Mouse (Mus musculus) heart, embryonic 15.5 days (tissue): ENCODE measurements around the gene Gse1. TPM values are rescaled to one million over a fixed set of nuclear protein-coding genes. Genes with fewer than 3 reads are reported as not detected.
A peak's percentile ranks its signal among the peaks of the same experiment; 100 is the strongest.

Experiments
- ATAC-seq: fragments of 200-750 bp; cut with Nextera tagmentation; replicated peaks from 2 replicates; pipeline ENCODE4 v1.8.0; 2017; ENCODE audit warnings: low read depth, moderate TSS enrichment; ENCODE audit not compliant: insufficient number of reproducible peaks, insufficient read depth, low FRiP score
- H3K27ac ChIP-seq: fragments of 300-500 bp; sonication (generic); 2 replicates; pipeline ENCODE4 v1.5.1; 2015; ENCODE audit warnings: mild to moderate bottlenecking, inconsistent platforms
- H3K27me3 ChIP-seq: fragments of 300-500 bp; sonication (generic); 2 replicates; pipeline ENCODE4 v1.6.1; 2015; ENCODE audit warnings: inconsistent platforms
- H3K36me3 ChIP-seq: fragments of 300-500 bp; sonication (generic); 2 replicates; pipeline ENCODE4 v1.6.1; 2015; ENCODE audit warnings: mild to moderate bottlenecking, inconsistent platforms
- H3K4me1 ChIP-seq: fragments of 300-500 bp; sonication (generic); replicated peaks from 2 replicates; pipeline ENCODE4 v1.6.1; 2015; ENCODE audit warnings: inconsistent platforms
- H3K4me2 ChIP-seq: fragments of 300-500 bp; sonication (generic); 2 replicates; pipeline ENCODE4 v1.6.1; 2015; ENCODE audit warnings: inconsistent platforms, mild to moderate bottlenecking, moderate library complexity
- H3K4me3 ChIP-seq: fragments of 300-500 bp; sonication (generic); 2 replicates; pipeline ENCODE4 v1.5.1; 2015; ENCODE audit warnings: mild to moderate bottlenecking, inconsistent platforms
- H3K9ac ChIP-seq: fragments of 300-500 bp; sonication (generic); 2 replicates; pipeline ENCODE4 v1.6.1; 2015; ENCODE audit warnings: mild to moderate bottlenecking, inconsistent platforms
- H3K9me3 ChIP-seq: fragments of 300-500 bp; sonication (generic); replicated peaks from 2 replicates; pipeline ENCODE4 v1.6.1; 2016; ENCODE audit warnings: inconsistent platforms
- WGBS: fragments of 180-500 bp; shearing (Covaris S2); methylation state at CpG from one replicate; pipeline ENCODE4 v1.1.7; 2015; ENCODE audit warnings: mixed read lengths; 5-methylcytosine and 5-hydroxymethylcytosine counted together
- polyA plus RNA-seq: library from polyadenylated mRNA; unstranded; fragments of >200 nt; fragmentation: Nextera tagmentation; extraction: Ambion mirVana; gene quantifications from 2 replicates; pipeline ENCODE4 v1.2.1, GENCODE M21; 2015

Gse1 gene
- polyA plus RNA-seq, 1 experiment from 2014 or later, result 8.9 TPM

- no peaks in the 10 kb centered on the region for H3K27me3 ChIP-seq
- peak overlapping the region; percentile 70 for H3K9ac ChIP-seq
- no peaks in the 10 kb centered on the region for H3K36me3 ChIP-seq
- H3K27ac ChIP-seq, result peak overlapping the region; percentile 92
- H3K4me3 ChIP-seq, result peak overlapping the region; percentile 87
- WGBS, result 0% methylated on average over 25 of the region's 25 CpGs
- H3K4me2 ChIP-seq, result peak overlapping the region; percentile 93
- no peaks in the 10 kb centered on the region for H3K9me3 ChIP-seq
- no peak for ATAC-seq
- peaks cover 77% of the 10 kb centered on the region for H3K4me1 ChIP-seq
Measured at GRCm38 (mm10) chr8:120488636-120489131, 260.4 kb downstream of the Gse1 start.

GRCm38 (mm10) chr8:120489142-120489754 lies 261.0 kb downstream of the Gse1 start:
- peak overlapping the region; percentile 93 for H3K4me2 ChIP-seq
- H3K27ac ChIP-seq, result peak overlapping the region; percentile 92
- H3K9me3 ChIP-seq, result no peaks in the 10 kb centered on the region
- H3K27me3 ChIP-seq, result no peaks in the 10 kb centered on the region
- WGBS, result under 1% methylated on average over 73 of the region's 73 CpGs
- H3K4me1 ChIP-seq, result peaks cover 77% of the 10 kb centered on the region
- H3K4me3 ChIP-seq, result peak overlapping the region; percentile 87
- no peak for ATAC-seq
- H3K36me3 ChIP-seq, result no peaks in the 10 kb centered on the region
- peak overlapping the region; percentile 70 for H3K9ac ChIP-seq

- H3K4me3 ChIP-seq, result peak overlapping the region; percentile 87
- 11% methylated on average over 15 of the region's 15 CpGs for WGBS
- no peak for ATAC-seq
- H3K4me2 ChIP-seq, result peak overlapping the region; percentile 93
- H3K4me1 ChIP-seq, result peaks cover 77% of the 10 kb centered on the region
- H3K27me3 ChIP-seq, result no peaks in the 10 kb centered on the region
- H3K27ac ChIP-seq, result peak overlapping the region; percentile 92
- peak overlapping the region; percentile 70 for H3K9ac ChIP-seq
- H3K9me3 ChIP-seq, result no peaks in the 10 kb centered on the region
- H3K36me3 ChIP-seq, result no peaks in the 10 kb centered on the region
Measured at GRCm38 (mm10) chr8:120489771-120490281, 261.6 kb downstream of the Gse1 start.

- no peaks in the 10 kb centered on the region for H3K36me3 ChIP-seq
- peak overlapping the region; percentile 93 for H3K4me2 ChIP-seq
- peaks cover 77% of the 10 kb centered on the region for H3K4me1 ChIP-seq
- H3K4me3 ChIP-seq, result peak overlapping the region; percentile 87
- whole genome bisulfite sequencing, result 20% methylated on average over 12 of the region's 12 CpGs
- peak overlapping the region; percentile 92 for H3K27ac ChIP-seq
- H3K9ac ChIP-seq, result peak overlapping the region; percentile 70
- ATAC-seq, result no peak
- H3K9me3 ChIP-seq, result no peaks in the 10 kb centered on the region
- no peaks in the 10 kb centered on the region for H3K27me3 ChIP-seq
Measured at GRCm38 (mm10) chr8:120490354-120491141, 262.3 kb downstream of the Gse1 start.

GRCm38 (mm10) chr8:120491166-120491793 lies 263.0 kb downstream of the Gse1 start:
- Histone ChIP-seq H3K27ac (no peak overlapping the region), H3K4me3 (peak overlapping the region; percentile 87), H3K4me2 (peak overlapping the region; percentile 93), H3K9ac (0 out of 2 replicates have a peak overlapping the region, but pooled peaks have one; percentile 14), H3K36me3 (no peaks in the 10 kb centered on the region), H3K4me1 (peaks cover 76% of the 10 kb centered on the region), H3K9me3 (no peaks in the 10 kb centered on the region), H3K27me3 (no peaks in the 10 kb centered on the region)
- 61% methylated on average over 5 of the region's 5 CpGs for WGBS
- ATAC-seq, result no peak

GRCm38 (mm10) chr8:120492193-120492880 lies 264.1 kb downstream of the Gse1 start:
- Histone ChIP-seq H3K27me3 (no peaks in the 10 kb centered on the region), H3K4me1 (peaks cover 78% of the 10 kb centered on the region), H3K27ac (no peak overlapping the region), H3K9ac (no peak overlapping the region), H3K4me3 (no peak overlapping the region), H3K9me3 (no peaks in the 10 kb centered on the region), H3K4me2 (peak overlapping the region; percentile 14; the same call in 1 of the 2 replicates), H3K36me3 (no peaks in the 10 kb centered on the region)
- WGBS, result 29% methylated on average over 14 of the region's 14 CpGs
- ATAC-seq, result no peak

- no peak overlapping the region for H3K4me3 ChIP-seq
- peaks cover 83% of the 10 kb centered on the region for H3K4me1 ChIP-seq
- WGBS, result 43% methylated on average over 4 of the region's 4 CpGs
- no peak for ATAC-seq
- H3K4me2 ChIP-seq, result no peak overlapping the region
- no peak overlapping the region for H3K9ac ChIP-seq
- no peak overlapping the region for H3K27ac ChIP-seq
- no peaks in the 10 kb centered on the region for H3K9me3 ChIP-seq
- no peaks in the 10 kb centered on the region for H3K27me3 ChIP-seq
- H3K36me3 ChIP-seq, result no peaks in the 10 kb centered on the region
Measured at GRCm38 (mm10) chr8:120492881-120493220, 264.6 kb downstream of the Gse1 start.

- Histone ChIP-seq H3K4me2 (peak overlapping the region; percentile 44; the same call in 1 of the 2 replicates), H3K9ac (no peak overlapping the region), H3K27me3 (no peaks in the 10 kb centered on the region), H3K4me3 (no peak overlapping the region), H3K36me3 (no peaks in the 10 kb centered on the region), H3K9me3 (no peaks in the 10 kb centered on the region), H3K27ac (peak overlapping the region; percentile 72; the same call in 1 of the 2 replicates), H3K4me1 (peaks cover 93% of the 10 kb centered on the region)
- WGBS, result 57% methylated on average over 16 of the region's 16 CpGs
- ATAC-seq, result no peak
Measured at GRCm38 (mm10) chr8:120493508-120494464, 265.5 kb downstream of the Gse1 start.

GRCm38 (mm10) chr8:120494903-120495302 lies 266.6 kb downstream of the Gse1 start:
- H3K27me3 ChIP-seq, result no peaks in the 10 kb centered on the region
- no peaks in the 10 kb centered on the region for H3K9me3 ChIP-seq
- H3K4me2 ChIP-seq, result peak overlapping the region; percentile 44
- H3K36me3 ChIP-seq, result no peaks in the 10 kb centered on the region
- 11% methylated on average over 15 of the region's 15 CpGs for WGBS
- no peak; the same call in 1 of the 2 replicates for ATAC-seq
- H3K27ac ChIP-seq, result peak overlapping the region; percentile 72
- peaks cover 98% of the 10 kb centered on the region for H3K4me1 ChIP-seq
- H3K9ac ChIP-seq, result peak overlapping the region; percentile 40
- no peak overlapping the region for H3K4me3 ChIP-seq

- H3K36me3 ChIP-seq, result no peaks in the 10 kb centered on the region
- no peak for ATAC-seq
- peaks cover 98% of the 10 kb centered on the region for H3K4me1 ChIP-seq
- no peak overlapping the region for H3K4me3 ChIP-seq
- no peaks in the 10 kb centered on the region for H3K27me3 ChIP-seq
- no peak overlapping the region for H3K4me2 ChIP-seq
- H3K9ac ChIP-seq, result no peak overlapping the region
- no peaks in the 10 kb centered on the region for H3K9me3 ChIP-seq
- H3K27ac ChIP-seq, result peak overlapping the region; percentile 72
- 58% methylated on average over 5 of the region's 5 CpGs for WGBS
Measured at GRCm38 (mm10) chr8:120495461-120495860, 267.2 kb downstream of the Gse1 start.
